Mouse (Mus musculus) brain, embryonic 14.5 days (tissue): ENCODE results near the gene Repin1.

ENCODE experiments used
- CTCF ChIP-seq: fragments of 200-500 bp; IDR thresholded peaks from 2 replicates; pipeline ENCODE4 v1.5.1; 2012; ENCODE audit warnings: inconsistent platforms, mild to moderate bottlenecking, moderate library complexity, borderline replicate concordance; ENCODE audit not compliant: insufficient read depth, insufficient read length; ENCODE audit errors: extremely low read depth
- POLR2A ChIP-seq: fragments of 200-500 bp; IDR thresholded peaks from 2 replicates; pipeline ENCODE4 v1.6.1; 2012; ENCODE audit warnings: mild to moderate bottlenecking, inconsistent platforms, borderline replicate concordance; ENCODE audit not compliant: poor library complexity, insufficient read depth, insufficient read length, severe bottlenecking; ENCODE audit errors: extremely low read depth

GRCm38 (mm10) chr6:48629661-48630034 is 36.0 kb downstream of the Repin1 start:
- no peak for TF ChIP-seq POLR2A
- no peak for TF ChIP-seq CTCF
